Mouse (Mus musculus): ENCODE measurements around the gene Pstk. TPM values are rescaled to one million over a fixed set of nuclear protein-coding genes. Genes with fewer than 3 reads are reported as not detected.
"Not testable (repeated sequence)": the region's sequence is repeated elsewhere in the genome, so short reads cannot be mapped to it uniquely, and the experiment has no call there.

The Pstk gene
- total RNA-seq, 2 experiments from 2014 or later: 51.7 to 55.1 TPM

- intact Hi-C loops (cut with DNase I): loop anchor here (2.0 to 5.0 kb wide), 2 partner anchors 49 to 131 kb away; partner anchors contain the start of genes 2310057M21Rik and Hmx3
- peak; percentile 40 to 57 for DNase-seq
These were observed 40.4 kb downstream of the Pstk start for GRCm38 (mm10) chr7:131411221-131411940.

GRCm38 (mm10) chr7:131411941-131412270, 41.0 kb downstream of the Pstk start:
- intact Hi-C loops (cut with DNase I): loop anchor here (2.0 to 5.0 kb wide), 2 partner anchors 49 to 130 kb away; partner anchors contain the start of genes 2310057M21Rik and Hmx3
- DNase-seq: no peak

DNA sequence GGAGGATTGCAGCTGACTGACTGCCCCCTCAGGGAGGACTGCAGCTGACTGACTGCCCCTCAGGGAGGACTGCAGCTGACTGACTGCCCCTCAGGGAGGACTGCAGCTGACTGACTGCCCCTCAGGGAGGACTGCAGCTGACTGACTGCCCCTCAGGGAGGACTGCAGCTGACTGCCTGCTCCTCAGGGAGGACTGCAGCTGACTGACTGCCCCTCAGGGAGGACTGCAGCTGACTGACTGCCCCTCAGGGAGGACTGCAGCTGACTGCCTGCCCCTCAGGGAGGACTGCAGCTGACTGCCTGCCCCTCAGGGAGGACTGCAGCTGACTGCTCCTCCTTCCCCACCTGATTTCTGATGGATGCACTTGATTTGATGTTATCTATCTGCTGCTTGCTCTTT, 45.8 kb downstream of the Pstk start:
- DNase-seq; intact Hi-C loops (cut with DNase I): not testable (repeated sequence)

DNA sequence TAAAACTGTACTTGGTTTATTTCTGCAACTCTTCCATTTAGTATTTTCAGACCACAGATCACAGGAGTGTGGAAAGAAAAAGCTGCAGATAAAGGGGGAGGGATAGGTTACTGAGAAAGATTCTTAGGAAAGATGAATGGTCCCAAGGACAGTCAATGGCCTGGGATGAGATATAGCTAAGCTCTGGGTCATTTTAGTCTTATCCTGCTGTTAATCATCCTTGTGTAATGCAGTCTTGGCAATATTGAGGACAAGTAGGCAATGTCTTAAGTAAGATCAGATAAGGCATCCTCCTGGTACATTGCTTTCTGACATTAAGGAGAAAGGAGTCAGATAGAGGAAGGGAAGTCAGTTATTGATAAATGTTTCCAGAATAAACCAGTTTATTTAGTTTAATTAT, 46.7 kb downstream of the Pstk start:
- no peak for DNase-seq
- intact Hi-C loops (cut with DNase I): no loop called here

DNA sequence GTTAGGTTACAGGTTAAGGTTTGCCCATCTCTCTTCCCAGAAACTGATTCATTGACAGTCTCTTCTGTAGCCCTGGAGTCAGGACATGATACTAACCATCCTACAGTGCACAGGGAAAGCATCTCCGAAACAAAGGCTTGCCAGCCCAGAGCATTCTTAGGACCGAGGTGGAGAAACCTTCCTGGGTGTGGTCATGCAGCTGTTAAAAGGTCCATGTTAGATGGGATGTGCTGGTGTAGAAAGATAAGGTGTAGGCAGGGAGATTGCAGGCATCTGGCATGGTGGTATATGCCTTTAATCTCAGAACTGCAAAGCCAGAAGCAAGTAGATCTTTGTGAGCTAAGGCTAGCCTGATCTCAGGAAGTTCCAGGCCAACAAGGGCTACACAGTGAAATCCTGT, 54.0 kb downstream of the Pstk start:
- no peak for DNase-seq
- intact Hi-C loops (cut with DNase I): no loop called here

- intact Hi-C loops (cut with DNase I): no loop called here
- DNase-seq: no peak
These were observed 56.4 kb downstream of the Pstk start for GRCm38 (mm10) chr7:131427331-131427730.

GRCm38 (mm10) chr7:131432244-131432643, 61.3 kb downstream of the Pstk start:
- DNase-seq: peak; percentile 53
- intact Hi-C loops (cut with DNase I): loop anchor here (1.0 to 5.0 kb wide), 3 partner anchors 105 to 780 kb away; no protein-coding TSS in a partner anchor

DNA sequence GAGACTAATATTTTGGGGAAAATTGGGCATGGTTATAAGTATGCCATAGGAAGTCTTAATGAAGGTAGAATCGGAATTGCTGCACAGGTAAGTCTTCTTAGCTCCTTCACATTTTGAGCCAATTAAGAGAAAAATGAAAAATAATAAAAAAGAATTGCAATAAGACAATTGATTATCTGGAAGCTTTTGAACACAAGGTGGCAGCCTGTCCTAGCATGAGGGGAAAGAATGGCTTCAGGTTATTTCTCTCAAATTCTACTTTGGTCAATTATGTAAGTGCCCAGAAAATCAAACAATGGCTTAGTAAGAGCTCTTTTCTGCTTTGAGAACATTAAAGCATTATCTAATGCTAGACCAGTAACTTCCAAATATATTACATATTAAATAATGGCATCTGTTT, 63.3 kb downstream of the Pstk start:
- intact Hi-C loops (cut with DNase I): loop anchor here (5.0 kb wide), 2 partner anchors 103 to 778 kb away; no protein-coding TSS in a partner anchor
- DNase-seq: no peak

DNA sequence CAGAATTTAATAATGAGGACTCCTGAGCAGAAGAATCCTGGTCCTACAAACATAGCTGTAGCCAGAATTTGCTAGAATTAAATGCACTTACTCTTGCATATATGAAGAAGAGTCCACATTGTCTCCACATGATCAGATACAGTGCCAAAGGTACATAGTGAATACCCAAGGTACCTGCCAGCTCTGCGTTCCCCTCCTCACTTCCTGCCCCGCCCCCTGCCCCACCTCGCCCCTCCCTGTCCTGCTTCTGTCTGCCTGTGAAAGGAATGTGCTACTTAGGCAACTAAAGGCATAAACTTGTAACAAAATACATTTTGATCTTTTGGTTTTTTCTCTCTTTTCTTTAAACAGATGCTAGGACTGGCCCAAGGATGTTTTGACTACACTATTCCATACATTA, 66.1 kb downstream of the Pstk start:
- DNase-seq: no peak
- intact Hi-C loops (cut with DNase I): no loop called here

Other genes starting within 250 kb of the Pstk start
- not detected for gene 4933402N03Rik, start 224.8 kb upstream of the Pstk start, total RNA-seq (2021)
- gene 5430419D17Rik, start 196.7 kb upstream of the Pstk start, total RNA-seq (2021): 10 to 100 TPM; 16.8 to 17.3 TPM
- gene Cuzd1, start 48.8 kb upstream of the Pstk start, total RNA-seq (2021): not detected
- gene Fam24b, start 41.6 kb upstream of the Pstk start, total RNA-seq (2021): not detected
- gene Fam24a, start 37.3 kb upstream of the Pstk start, total RNA-seq (2021): not detected
- 10 to 100 TPM; 14.2 to 16.1 TPM for gene 2310057M21Rik, start 8.4 kb upstream of the Pstk start, total RNA-seq (2021)
- gene Ikzf5, start 39.4 kb downstream of the Pstk start, total RNA-seq (2021): 10 to 100 TPM; 32.4 to 34.7 TPM
- 10 to 100 TPM; 78.1 to 80.3 TPM for gene Acadsb, start 39.5 kb downstream of the Pstk start, total RNA-seq (2021)
- gene Hmx3, start 171.7 kb downstream of the Pstk start, total RNA-seq (2021): not detected
- gene Hmx2, start 177.6 kb downstream of the Pstk start, total RNA-seq (2021): not detected
- 10 to 100 TPM; 45.9 to 48.4 TPM for gene Bub3, start 189.1 kb downstream of the Pstk start, total RNA-seq (2021)